Mouse (Mus musculus): ENCODE results near the gene Zfp467.

GRCm38 (mm10) chr6:48415636-48416035, 30.0 kb downstream of the Zfp467 start:
- TF ChIP-seq CTCF (IDR thresholded peaks at IDR 0.05; ENCODE audit: low read depth) (no peak), EP300 (IDR thresholded peaks at IDR 0.05; ENCODE audit: low read depth) (no peak)

All from heart, postnatal 0 days (tissue).